Mouse (Mus musculus): Measurements from ENCODE around the gene Ksr2. TPM values are rescaled to one million over a fixed set of nuclear protein-coding genes. Genes with fewer than 3 reads are reported as not detected.

The Ksr2 gene
- polyA plus RNA-seq, 1 experiment: 0.30 TPM

DNA sequence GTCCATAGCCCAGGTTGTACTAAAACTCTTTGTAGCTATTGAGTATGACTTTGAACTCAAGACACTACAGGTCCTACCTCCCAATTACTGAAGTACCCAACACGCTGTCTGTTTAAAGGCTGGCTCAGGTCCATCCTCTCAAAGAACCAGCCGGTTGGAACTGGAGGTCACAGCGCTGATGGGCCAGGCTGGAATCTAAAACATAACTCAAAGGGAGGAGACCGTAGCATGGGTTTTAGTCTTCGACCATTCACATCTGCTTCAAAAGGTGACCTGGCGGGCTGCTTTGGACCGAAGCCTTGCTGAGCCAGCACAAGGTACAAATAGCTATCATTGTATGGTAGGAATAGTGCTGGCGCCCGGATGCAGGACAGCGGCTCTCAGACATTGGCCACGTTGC, 26.5 kb downstream of the Ksr2 start:
- no peaks in the 10 kb centered on the region for H3K36me3 ChIP-seq (ENCODE audit: control insufficient read depth, insufficient read depth, low read length)
- WGBS: 93% methylated on average over 11 of the region's 11 CpGs
- no peaks in the 10 kb centered on the region for H3K27me3 ChIP-seq (ENCODE audit: control insufficient read depth, insufficient read depth, low read length)
- TF ChIP-seq CTCF (IDR thresholded peaks at IDR 0.05; ENCODE audit: extremely low read depth, insufficient read depth, insufficient read length, insufficient replicate concordance): no peak
- no peak for TF ChIP-seq POLR2A (IDR thresholded peaks at IDR 0.05; ENCODE audit: low read depth, low read length)
- H3K4me1 ChIP-seq (ENCODE audit: control insufficient read depth, insufficient read depth, insufficient read length): no peaks in the 10 kb centered on the region
- H3K27ac ChIP-seq (ENCODE audit: insufficient read depth, low read length): no peak overlapping the region
- DNase-seq (ENCODE audit: low read depth in 1 of 2, low spot score in 2 of 2): no peak
- no peak overlapping the region for H3K4me3 ChIP-seq (ENCODE audit: extremely low read depth, insufficient read depth, insufficient read length)

- Histone ChIP-seq H3K27ac (ENCODE audit: insufficient read depth, low read length) (no peak overlapping the region), H3K36me3 (ENCODE audit: control insufficient read depth, insufficient read depth, low read length) (no peaks in the 10 kb centered on the region), H3K4me1 (ENCODE audit: control insufficient read depth, insufficient read depth, insufficient read length) (no peaks in the 10 kb centered on the region), H3K27me3 (ENCODE audit: control insufficient read depth, insufficient read depth, low read length) (no peaks in the 10 kb centered on the region), H3K4me3 (ENCODE audit: extremely low read depth, insufficient read depth, insufficient read length) (no peak overlapping the region)
- WGBS: 76% methylated on average over 18 of the region's 18 CpGs
- no peak for TF ChIP-seq CTCF (IDR thresholded peaks at IDR 0.05; ENCODE audit: extremely low read depth, insufficient read depth, insufficient read length, insufficient replicate concordance)
- TF ChIP-seq POLR2A (IDR thresholded peaks at IDR 0.05; ENCODE audit: low read depth, low read length): no peak
- DNase-seq (ENCODE audit: low read depth in 1 of 2, low spot score in 2 of 2): no peak
Observed at GRCm38 (mm10) chr5:117441242-117441842, 27.5 kb downstream of the Ksr2 start.

- no peaks in the 10 kb centered on the region for H3K4me1 ChIP-seq (ENCODE audit: control insufficient read depth, insufficient read depth, insufficient read length)
- H3K36me3 ChIP-seq (ENCODE audit: control insufficient read depth, insufficient read depth, low read length): no peaks in the 10 kb centered on the region
- 85% methylated on average over 12 of the region's 12 CpGs for WGBS
- no peak for TF ChIP-seq CTCF (IDR thresholded peaks at IDR 0.05; ENCODE audit: extremely low read depth, insufficient read depth, insufficient read length, insufficient replicate concordance)
- no peak for TF ChIP-seq POLR2A (IDR thresholded peaks at IDR 0.05; ENCODE audit: low read depth, low read length)
- no peaks in the 10 kb centered on the region for H3K27me3 ChIP-seq (ENCODE audit: control insufficient read depth, insufficient read depth, low read length)
- H3K27ac ChIP-seq (ENCODE audit: insufficient read depth, low read length): no peak overlapping the region
- DNase-seq (ENCODE audit: low read depth in 1 of 2, low spot score in 2 of 2): no peak
- H3K4me3 ChIP-seq (ENCODE audit: extremely low read depth, insufficient read depth, insufficient read length): no peak overlapping the region
Observed at GRCm38 (mm10) chr5:117442157-117442765, 28.5 kb downstream of the Ksr2 start.

DNA sequence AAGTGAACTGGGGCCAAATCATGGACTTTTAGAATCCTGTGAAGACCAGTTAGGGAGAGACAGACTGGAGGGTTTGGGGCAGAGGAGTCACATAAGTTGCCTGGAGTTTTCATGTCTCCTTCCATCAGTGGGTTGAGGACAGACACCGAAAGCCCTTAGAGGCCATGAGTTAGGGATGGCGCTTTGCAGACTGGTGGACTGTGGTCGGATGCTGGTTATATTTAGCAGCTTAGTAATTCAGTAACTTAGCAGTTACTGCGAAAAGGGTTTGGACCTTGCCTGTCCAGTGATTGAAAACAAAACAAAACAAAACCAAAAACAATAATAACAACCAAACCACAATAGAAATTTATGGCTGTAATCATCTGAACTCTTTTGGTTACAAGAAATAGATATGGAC, 29.3 kb downstream of the Ksr2 start:
- H3K27ac ChIP-seq (ENCODE audit: insufficient read depth, low read length): no peak overlapping the region
- 84% methylated on average over 4 of the region's 4 CpGs for WGBS
- DNase-seq (ENCODE audit: low read depth in 1 of 2, low spot score in 2 of 2): no peak

DNA sequence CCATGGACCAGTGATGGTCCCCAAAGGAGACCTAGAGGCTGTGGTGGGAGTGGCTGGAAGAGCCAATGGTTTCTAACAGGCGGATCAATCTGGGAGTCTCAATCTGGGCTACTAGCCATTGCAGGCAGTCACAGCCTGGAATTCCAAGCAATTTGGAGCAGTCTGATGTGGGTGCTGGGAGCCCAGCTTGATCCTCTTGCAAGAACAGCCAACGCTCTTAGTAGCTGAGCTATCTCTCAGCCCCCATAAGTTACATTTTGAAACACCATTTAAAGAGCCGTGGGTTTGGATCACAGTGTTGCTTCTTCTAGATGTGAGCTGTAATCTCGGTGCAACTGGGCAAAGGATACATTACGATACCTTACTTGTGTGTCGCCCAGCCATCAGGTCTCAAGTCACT, 30.1 kb downstream of the Ksr2 start:
- Histone ChIP-seq H3K36me3 (ENCODE audit: control insufficient read depth, insufficient read depth, low read length) (no peaks in the 10 kb centered on the region), H3K4me3 (ENCODE audit: extremely low read depth, insufficient read depth, insufficient read length) (no peak overlapping the region), H3K27ac (ENCODE audit: insufficient read depth, low read length) (no peak overlapping the region), H3K27me3 (ENCODE audit: control insufficient read depth, insufficient read depth, low read length) (no peaks in the 10 kb centered on the region), H3K4me1 (ENCODE audit: control insufficient read depth, insufficient read depth, insufficient read length) (no peaks in the 10 kb centered on the region)
- TF ChIP-seq POLR2A (IDR thresholded peaks at IDR 0.05; ENCODE audit: low read depth, low read length): no peak
- no peak for TF ChIP-seq CTCF (IDR thresholded peaks at IDR 0.05; ENCODE audit: extremely low read depth, insufficient read depth, insufficient read length, insufficient replicate concordance)
- no peak for DNase-seq (ENCODE audit: low read depth in 1 of 2, low spot score in 2 of 2)
- 91% methylated on average over 6 of the region's 6 CpGs for WGBS

More for the DNA sequence above, 29.3 kb downstream of the Ksr2 start:
- Histone ChIP-seq H3K4me1 (ENCODE audit: control insufficient read depth, insufficient read depth, insufficient read length) (no peaks in the 10 kb centered on the region), H3K27me3 (ENCODE audit: control insufficient read depth, insufficient read depth, low read length) (no peaks in the 10 kb centered on the region), H3K36me3 (ENCODE audit: control insufficient read depth, insufficient read depth, low read length) (no peaks in the 10 kb centered on the region), H3K4me3 (ENCODE audit: extremely low read depth, insufficient read depth, insufficient read length) (no peak overlapping the region)
- TF ChIP-seq POLR2A (IDR thresholded peaks at IDR 0.05; ENCODE audit: low read depth, low read length) (no peak), CTCF (IDR thresholded peaks at IDR 0.05; ENCODE audit: extremely low read depth, insufficient read depth, insufficient read length, insufficient replicate concordance) (no peak)

- Histone ChIP-seq H3K27ac (ENCODE audit: insufficient read depth, low read length) (no peak overlapping the region), H3K4me1 (ENCODE audit: control insufficient read depth, insufficient read depth, insufficient read length) (no peaks in the 10 kb centered on the region), H3K36me3 (ENCODE audit: control insufficient read depth, insufficient read depth, low read length) (no peaks in the 10 kb centered on the region), H3K27me3 (ENCODE audit: control insufficient read depth, insufficient read depth, low read length) (no peaks in the 10 kb centered on the region), H3K4me3 (ENCODE audit: extremely low read depth, insufficient read depth, insufficient read length) (no peak overlapping the region)
- DNase-seq (ENCODE audit: low read depth in 1 of 2, low spot score in 2 of 2): no peak
- TF ChIP-seq POLR2A (IDR thresholded peaks at IDR 0.05; ENCODE audit: low read depth, low read length) (no peak), CTCF (IDR thresholded peaks at IDR 0.05; ENCODE audit: extremely low read depth, insufficient read depth, insufficient read length, insufficient replicate concordance) (no peak)
- 41% methylated on average over 6 of the region's 6 CpGs for WGBS
Observed at GRCm38 (mm10) chr5:117447698-117448097, 33.9 kb downstream of the Ksr2 start.

DNA sequence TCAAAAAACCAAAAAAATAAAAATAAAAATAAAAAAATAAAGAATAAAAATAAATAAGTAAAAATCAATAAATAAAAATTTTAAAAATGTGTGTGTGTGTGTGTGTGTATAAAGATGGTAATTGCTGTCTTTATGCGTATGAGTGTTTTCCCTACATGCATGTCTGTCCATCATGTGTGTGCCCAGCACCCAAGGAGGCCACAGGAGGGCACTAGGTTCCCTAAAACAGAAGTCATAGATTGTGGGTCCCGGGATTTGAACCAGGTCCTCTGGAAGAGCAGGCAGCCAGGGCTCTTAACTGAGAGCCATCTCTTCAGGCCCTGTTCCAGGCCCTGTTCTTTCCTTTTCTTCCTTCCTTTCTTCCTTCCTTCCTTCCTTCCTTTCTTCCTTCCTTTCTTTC, 38.2 kb downstream of the Ksr2 start:
- Histone ChIP-seq H3K27ac (ENCODE audit: insufficient read depth, low read length) (no peak overlapping the region), H3K4me1 (ENCODE audit: control insufficient read depth, insufficient read depth, insufficient read length) (no peaks in the 10 kb centered on the region), H3K4me3 (ENCODE audit: extremely low read depth, insufficient read depth, insufficient read length) (no peak overlapping the region), H3K27me3 (ENCODE audit: control insufficient read depth, insufficient read depth, low read length) (no peaks in the 10 kb centered on the region), H3K36me3 (ENCODE audit: control insufficient read depth, insufficient read depth, low read length) (no peaks in the 10 kb centered on the region)
- no peak for DNase-seq (ENCODE audit: low read depth in 1 of 2, low spot score in 2 of 2)
- WGBS: 95% methylated on average over 2 of the region's 2 CpGs
- TF ChIP-seq POLR2A (IDR thresholded peaks at IDR 0.05; ENCODE audit: low read depth, low read length) (no peak), CTCF (IDR thresholded peaks at IDR 0.05; ENCODE audit: extremely low read depth, insufficient read depth, insufficient read length, insufficient replicate concordance) (no peak)

All from spleen, adult 2 months (tissue).